Mouse (Mus musculus): ENCODE measurements around the gene Psenen.

DNA sequence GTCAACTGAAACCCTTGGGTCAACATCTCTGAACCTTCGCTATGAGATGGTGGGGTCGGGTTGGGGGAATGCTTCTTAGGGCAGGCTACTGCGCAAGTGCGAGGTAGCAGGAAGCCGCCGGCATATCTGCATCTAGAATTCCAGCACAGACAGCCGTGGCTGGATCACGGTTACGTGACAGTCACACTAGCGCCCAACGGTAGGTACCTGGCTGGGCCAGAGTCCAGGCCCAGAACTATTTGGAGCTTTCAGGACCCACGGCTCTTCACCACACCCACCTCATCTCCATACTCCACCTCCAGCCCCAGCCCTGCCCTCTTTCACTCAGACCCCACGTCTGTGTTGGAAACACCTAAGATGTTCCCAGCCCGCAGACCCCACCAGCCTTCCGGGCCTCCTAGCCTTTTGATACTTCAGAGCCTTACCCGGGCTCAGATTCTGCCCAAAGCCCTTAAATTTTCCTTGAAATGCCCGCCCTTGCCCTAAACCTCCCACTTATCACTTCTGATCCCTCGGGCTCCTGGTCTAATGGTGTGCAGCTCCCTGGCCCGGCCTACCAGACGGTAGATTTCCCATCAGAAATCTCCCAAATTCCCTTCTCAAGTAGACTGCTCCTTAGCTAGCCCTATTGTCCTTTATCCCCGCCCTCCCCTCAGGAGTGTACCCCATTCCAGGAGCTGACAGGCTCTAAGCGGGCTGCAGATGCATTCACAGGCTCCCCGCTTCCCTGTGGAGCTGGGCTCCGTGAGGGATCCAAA, 48.2 kb downstream of the Psenen start:
- TF ChIP-seq CTCF (conservative IDR thresholded peaks at IDR 0.05; ENCODE audit: low read length), result no peak
- no peak for TF ChIP-seq POU5F1 (IDR thresholded peaks at IDR 0.05; ENCODE audit: borderline replicate concordance, low read length)
- TF ChIP-seq NANOG (IDR thresholded peaks at IDR 0.05; ENCODE audit: borderline replicate concordance, low read length), result no peak
